Mouse (Mus musculus) hindbrain, embryonic 14.5 days (tissue): ENCODE data around the gene Lipo3. TPM values are rescaled to one million over a fixed set of nuclear protein-coding genes. Genes with fewer than 3 reads are reported as not detected.
"Not testable (repeated sequence)": the region's sequence is repeated elsewhere in the genome, so short reads cannot be mapped to it uniquely, and the experiment has no call there.

Experiments
- ATAC-seq: fragments of 200-750 bp; cut with Nextera tagmentation; 2 replicates; pipeline ENCODE4 v1.8.0; 2017; ENCODE audit warnings: moderate number of reproducible peaks, mild to moderate bottlenecking, moderate TSS enrichment, moderate library complexity; ENCODE audit not compliant: low FRiP score
- DNase-seq: peaks from one replicate; pipeline ENCODE4 v3.0.0-alpha.2; 2015; ENCODE audit warnings: low spot score
- H3K27ac ChIP-seq: fragments of 300-500 bp; sonication (generic); 2 replicates; pipeline ENCODE4 v1.5.1; 2014; ENCODE audit warnings: mild to moderate bottlenecking, moderate library complexity
- H3K27me3 ChIP-seq: fragments of 300-500 bp; sonication (generic); 2 replicates; pipeline ENCODE4 v1.6.1; 2014; ENCODE audit warnings: mild to moderate bottlenecking, low read length, mixed read lengths; ENCODE audit not compliant: control insufficient read depth, insufficient read depth
- H3K36me3 ChIP-seq: fragments of 300-500 bp; sonication (generic); replicated peaks from 2 replicates; pipeline ENCODE4 v1.6.1; 2014; ENCODE audit not compliant: control insufficient read depth, insufficient read depth
- H3K4me1 ChIP-seq: fragments of 300-500 bp; sonication (generic); replicated peaks from 2 replicates; pipeline ENCODE4 v1.6.1; 2014; ENCODE audit warnings: antibody characterized with exemption, low read length, mixed read lengths; ENCODE audit not compliant: control insufficient read depth, insufficient read depth
- H3K4me2 ChIP-seq: fragments of 300-500 bp; sonication (generic); replicated peaks from 2 replicates; pipeline ENCODE4 v1.6.1; 2014; ENCODE audit warnings: mild to moderate bottlenecking, moderate library complexity
- H3K4me3 ChIP-seq: fragments of 300-500 bp; sonication (generic); replicated peaks from 2 replicates; pipeline ENCODE4 v1.5.1; 2014; ENCODE audit warnings: mild to moderate bottlenecking, low read length
- H3K9ac ChIP-seq: fragments of 300-500 bp; sonication (generic); 2 replicates; pipeline ENCODE4 v1.6.1; 2014
- H3K9me3 ChIP-seq: fragments of 300-500 bp; sonication (generic); 2 replicates; pipeline ENCODE4 v1.6.1; 2016; ENCODE audit warnings: low read length; ENCODE audit not compliant: control insufficient read depth
- WGBS: fragments of 180-500 bp; shearing (Covaris S2); extraction: QIAGEN DNeasy Blood & Tissue Kit; methylation state at CpG from one replicate; pipeline ENCODE4 v1.1.7; 2014; 5-methylcytosine and 5-hydroxymethylcytosine counted together
- polyA plus RNA-seq: library from polyadenylated mRNA; unstranded; fragments of >200 nt; fragmentation: Nextera tagmentation; extraction: Ambion mirVana; gene quantifications from 2 replicates; pipeline ENCODE4 v1.2.1, GENCODE M21; 2014

Gene Lipo3
- polyA plus RNA-seq = 15.8 and 16.5 TPM in 2 replicates

GRCm38 (mm10) chr19:33761287-33762086, at the start of gene Lipo3:
Lipo3 (minus strand) TSS chr19:33761951.
- H3K27me3 ChIP-seq, H3K9ac ChIP-seq, H3K4me1 ChIP-seq, H3K9me3 ChIP-seq, DNase-seq, H3K36me3 ChIP-seq, H3K27ac ChIP-seq: not testable (repeated sequence)
- Histone ChIP-seq H3K4me3 (peak within 1 kb of the TSS; percentile 20), H3K4me2 (peak within 1 kb of the TSS; percentile 39)
- ATAC-seq = peak; percentile 93
- WGBS = 29% methylated on average over 13 of the region's 41 CpGs

GRCm38 (mm10) chr19:33787359-33787758, 25.6 kb upstream of the Lipo3 start, which contains the start of gene Lipo1:
Lipo1 (minus strand) TSS chr19:33787459.
- H3K4me3 ChIP-seq, H3K4me1 ChIP-seq, ATAC-seq: not testable (repeated sequence)

DNA sequence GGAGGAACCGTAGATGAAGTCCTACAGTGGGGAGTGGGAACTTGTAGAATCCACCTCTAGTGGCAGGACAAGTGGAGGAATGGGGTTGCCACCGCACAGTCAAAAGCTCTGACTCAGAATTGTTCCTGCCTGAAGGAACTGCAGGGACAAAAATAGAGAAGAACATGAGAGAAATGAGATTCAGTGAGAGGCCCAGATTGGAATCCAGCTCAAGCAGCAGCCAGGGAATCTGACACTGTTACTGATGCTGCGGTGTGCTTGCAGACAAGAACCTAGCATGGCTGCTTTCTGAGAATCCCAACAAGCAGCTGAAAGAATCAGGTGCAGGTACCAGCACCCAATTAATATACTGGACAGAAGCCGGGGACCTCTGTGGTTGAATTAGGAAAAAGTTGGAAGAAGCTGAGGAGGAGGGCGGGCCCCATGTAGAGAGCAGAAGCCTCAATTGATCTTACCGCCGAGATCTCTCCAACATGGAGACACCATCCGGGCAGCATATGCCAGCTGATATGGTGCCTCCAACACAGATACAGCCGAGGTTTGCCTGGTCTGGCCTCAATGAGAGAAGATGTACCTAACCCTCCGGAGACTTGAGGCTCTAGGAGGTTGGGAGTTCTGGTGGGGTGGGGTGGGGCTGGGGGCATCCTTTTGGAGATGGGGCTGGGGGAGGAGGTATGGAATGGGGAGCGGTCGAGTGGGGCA, 25.0 kb upstream of the Lipo3 start:
- Histone ChIP-seq H3K9me3 (no peaks in the 10 kb centered on the region), H3K9ac (no peak overlapping the region), H3K4me1 (no peaks in the 10 kb centered on the region), H3K27me3 (no peaks in the 10 kb centered on the region), H3K36me3 (no peaks in the 10 kb centered on the region), H3K4me2 (no peak overlapping the region), H3K27ac (no peak overlapping the region), H3K4me3 (no peak overlapping the region)
- WGBS = 93% methylated on average over 12 of the region's 12 CpGs
- ATAC-seq = no peak
- DNase-seq = no peak

More at GRCm38 (mm10) chr19:33787359-33787758, 25.6 kb upstream of the Lipo3 start, which contains the start of gene Lipo1:
- H3K27ac ChIP-seq, H3K27me3 ChIP-seq, H3K9me3 ChIP-seq, H3K36me3 ChIP-seq, H3K9ac ChIP-seq, DNase-seq, H3K4me2 ChIP-seq: not testable (repeated sequence)

- H3K4me3 ChIP-seq, ATAC-seq, H3K4me1 ChIP-seq, H3K9ac ChIP-seq, DNase-seq, H3K36me3 ChIP-seq, H3K27ac ChIP-seq, H3K4me2 ChIP-seq, H3K9me3 ChIP-seq, H3K27me3 ChIP-seq: not testable (repeated sequence)
- 94% methylated on average over 1 of the region's 1 CpGs for WGBS
These were observed 10.5 kb downstream of the Lipo3 start, which contains the start of gene Lipo2 for GRCm38 (mm10) chr19:33751259-33751658. Lipo2 (minus strand) TSS chr19:33751359.

GRCm38 (mm10) chr19:33625152-33625551, 136.6 kb downstream of the Lipo3 start, which contains the start of gene Gm8978:
Gm8978 (minus strand) TSS chr19:33625252.
- H3K4me1 ChIP-seq, ATAC-seq, DNase-seq, H3K9ac ChIP-seq, H3K36me3 ChIP-seq, H3K4me3 ChIP-seq, H3K4me2 ChIP-seq, H3K27me3 ChIP-seq, H3K27ac ChIP-seq, H3K9me3 ChIP-seq: not testable (repeated sequence)

DNA sequence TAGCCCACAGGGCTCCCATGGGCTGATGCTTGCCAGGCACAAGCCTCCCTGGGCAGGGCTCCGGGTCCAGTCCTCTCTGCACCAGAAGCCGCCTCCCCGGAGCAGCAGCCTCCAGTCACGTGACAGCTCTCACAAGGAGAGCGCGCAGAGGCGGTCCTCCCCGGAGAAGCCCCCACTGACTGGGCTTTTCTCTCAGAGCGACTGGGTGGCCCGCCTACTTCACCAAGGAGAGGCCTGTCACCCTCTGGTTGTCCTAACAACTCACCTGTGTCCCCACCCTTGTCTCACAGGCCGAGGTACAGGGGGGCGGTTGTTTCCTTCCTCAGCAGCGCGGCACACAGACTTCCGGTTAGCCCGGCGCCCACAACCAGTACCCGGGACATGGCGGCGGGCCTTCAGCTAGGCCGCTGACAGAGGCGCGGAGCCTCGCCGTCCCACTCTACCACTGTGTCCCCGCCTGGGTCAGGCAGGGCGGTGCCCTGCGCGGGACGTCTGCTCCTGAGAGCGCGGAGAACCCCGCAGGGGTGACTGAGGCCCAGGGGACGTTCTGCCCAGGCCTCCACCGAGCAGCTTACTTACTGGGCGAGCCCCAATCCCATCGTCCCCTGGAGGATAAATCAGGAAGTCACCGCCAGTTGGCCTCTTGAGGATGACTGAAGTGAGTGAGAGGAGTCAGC, 172.0 kb downstream of the Lipo3 start:
- DNase-seq = peak; percentile 63
- peak; percentile 99 for ATAC-seq
- H3K27ac ChIP-seq = peak overlapping the region; percentile 71; the same call in 1 of the 2 replicates
- peak overlapping the region; percentile 63 for H3K9ac ChIP-seq
- WGBS = 2% methylated on average over 10 of the region's 38 CpGs
- not testable (repeated sequence) for H3K27me3 ChIP-seq, H3K4me1 ChIP-seq, H3K9me3 ChIP-seq, H3K36me3 ChIP-seq
- peak overlapping the region; percentile 39 for H3K4me3 ChIP-seq
- peak overlapping the region; percentile 57 for H3K4me2 ChIP-seq

- H3K4me1 ChIP-seq, H3K9me3 ChIP-seq, DNase-seq, H3K27me3 ChIP-seq, H3K9ac ChIP-seq, ATAC-seq, H3K36me3 ChIP-seq, H3K4me3 ChIP-seq, H3K4me2 ChIP-seq, H3K27ac ChIP-seq: not testable (repeated sequence)
- 86% methylated on average over 5 of the region's 5 CpGs for WGBS
These were observed 193.2 kb downstream of the Lipo3 start for GRCm38 (mm10) chr19:33568551-33568950.

DNA sequence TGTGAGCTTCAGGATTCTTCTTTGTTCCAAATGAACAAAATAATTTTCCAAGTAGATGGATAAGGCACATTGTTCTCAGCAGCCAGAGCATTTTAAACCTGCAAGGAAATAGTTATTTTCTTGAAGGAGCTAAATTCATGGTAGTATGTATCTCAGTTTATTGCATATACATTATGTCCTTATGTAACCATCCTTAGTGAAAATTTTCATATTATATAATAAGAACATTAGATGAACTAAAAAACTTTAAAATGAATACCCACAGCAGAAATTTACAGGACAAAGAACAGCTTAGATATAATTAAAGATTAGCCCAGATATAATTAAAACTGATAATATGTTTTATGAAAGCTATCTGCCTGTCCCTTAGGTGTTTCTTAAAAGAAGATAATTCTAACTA, 244.1 kb downstream of the Lipo3 start, which contains the start of gene Lipo4:
TSS of gene Lipo4 (minus strand) at position 101 of the 400 bp plus-strand sequence.
- no peaks in the 10 kb centered on the region for H3K27me3 ChIP-seq
- H3K27ac ChIP-seq = no peak within 1 kb of the TSS
- no peak for DNase-seq
- no peaks in the 10 kb centered on the region for H3K4me1 ChIP-seq
- H3K4me3 ChIP-seq = no peak within 1 kb of the TSS
- ATAC-seq = no peak
- H3K9me3 ChIP-seq = no peaks in the 10 kb centered on the region
- no peak within 1 kb of the TSS for H3K4me2 ChIP-seq
- no peaks in the 10 kb centered on the region for H3K36me3 ChIP-seq
- H3K9ac ChIP-seq = no peak within 1 kb of the TSS
